Comparison of ENCODE assay signal across 7 mouse cellular contexts in genomic region chr7:98193515-98194025, GRCm38 (mm10). TPM values are rescaled to one million over a fixed set of nuclear protein-coding genes. Genes with fewer than 3 reads are reported as not detected.
A peak's percentile ranks its signal among the peaks of the same experiment; 100 is the strongest.
DNase-seq lines count a peak whose midpoint lies in the region; ATAC-seq and TF ChIP-seq lines count a peak whose summit lies in the region.

No protein-coding gene starts in this region.

- peak overlapping the region; percentile 44 for H3K9ac ChIP-seq in forebrain, postnatal 0 days

- 2% methylated on average over 36 of the region's 36 CpGs for WGBS in cerebellum, adult 2 months
- 4% methylated on average over 36 of the region's 36 CpGs for WGBS in forebrain, postnatal 0 days

- peak; percentile 35 for DNase-seq in right cerebral cortex, postnatal 4 days
- DNase-seq in right cerebral cortex, postnatal 10 days (ENCODE audit: low spot score in 2 of 2), result no peak
- peak; percentile 31 to 45 for DNase-seq in cerebellum, adult 2 months
- peak; percentile 56 for DNase-seq in forebrain, postnatal 0 days
- peak; percentile 32 to 47 for DNase-seq in kidney, postnatal 4 days
- peak; percentile 45 for DNase-seq in mesoderm, embryonic 11.5 days (ENCODE audit: low read depth, low spot score)
- DNase-seq in thymus, postnatal 14 days, result peak; percentile 48

- TF ChIP-seq CTCF in cerebellum, adult 2 months (IDR thresholded peaks at IDR 0.05; ENCODE audit: borderline replicate concordance, insufficient read depth, low read depth, low read length), result peak; percentile 67; the same call in 1 of the 2 replicates
- TF ChIP-seq CTCF in forebrain, postnatal 0 days (IDR thresholded peaks at IDR 0.05; ENCODE audit: low read depth), result peak; percentile 68

- H3K27ac ChIP-seq in cerebellum, adult 2 months (ENCODE audit: insufficient read depth, low read length), result no peak overlapping the region
- H3K27ac ChIP-seq in forebrain, postnatal 0 days (ENCODE audit: low read depth, low read length), result no peak overlapping the region

- peak overlapping the region; percentile 41 for H3K4me3 ChIP-seq in cerebellum, adult 2 months (replicated peaks; ENCODE audit: insufficient read depth, low read depth, low read length)
- H3K4me3 ChIP-seq in forebrain, postnatal 0 days (ENCODE audit: low read depth, low read length), result peak overlapping the region; percentile 44

- H3K4me2 ChIP-seq in forebrain, postnatal 0 days (ENCODE audit: low read depth), result peak overlapping the region; percentile 93

- no peaks in the 10 kb centered on the region for H3K9me3 ChIP-seq in forebrain, postnatal 0 days (ENCODE audit: low read length)

- no peaks in the 10 kb centered on the region for H3K4me1 ChIP-seq in cerebellum, adult 2 months (ENCODE audit: control insufficient read depth, insufficient read depth, low read length)
- peaks cover 11% of the 10 kb centered on the region; the same call in 1 of the 2 replicates for H3K4me1 ChIP-seq in forebrain, postnatal 0 days (ENCODE audit: insufficient read depth)

- peak; percentile 83 for ATAC-seq in forebrain, postnatal 0 days

- TF ChIP-seq POLR2A in cerebellum, adult 2 months (IDR thresholded peaks at IDR 0.05; ENCODE audit: borderline replicate concordance, insufficient read depth, low read length), result no peak

- no peaks in the 10 kb centered on the region for H3K36me3 ChIP-seq in forebrain, postnatal 0 days (ENCODE audit: insufficient read depth)

- no peaks in the 10 kb centered on the region; the same call in 1 of the 2 replicates for H3K27me3 ChIP-seq in cerebellum, adult 2 months (ENCODE audit: control insufficient read depth, insufficient read depth, low read length)
- H3K27me3 ChIP-seq in forebrain, postnatal 0 days (ENCODE audit: insufficient read depth, low read length), result peaks cover 51% of the 10 kb centered on the region

RNA-seq across cellular contexts. Expression of gene B3gnt6, which starts 5.7 kb away (rescaled TPM):
- 0.73 and 1.1 TPM in 2 replicates for polyA plus RNA-seq in cerebellum, adult 2 months (2012; rRNA removed)
- total RNA-seq in forebrain, postnatal 0 days (2014; rRNA removed), result 0.08 and 0.19 TPM in 2 replicates
- 0.26 and 0.63 TPM in 2 replicates for polyA plus RNA-seq in forebrain, postnatal 0 days (2015; fragmentation: Nextera tagmentation; extraction: Ambion mirVana)

RNA-seq across cellular contexts. Expression of gene Capn5, which starts 15.5 kb away (rescaled TPM):
- 20.9 and 21.9 TPM in 2 replicates for polyA plus RNA-seq in cerebellum, adult 2 months (2012; rRNA removed)
- 35.8 and 39.2 TPM in 2 replicates for total RNA-seq in forebrain, postnatal 0 days (2014; rRNA removed)
- 21.3 and 22.6 TPM in 2 replicates for polyA plus RNA-seq in forebrain, postnatal 0 days (2015; fragmentation: Nextera tagmentation; extraction: Ambion mirVana)

RNA-seq across cellular contexts. Expression of gene Omp, which starts 48.3 kb away (rescaled TPM):
- polyA plus RNA-seq in cerebellum, adult 2 months (2012; rRNA removed), result 0.57 and 0.60 TPM in 2 replicates
- 0.29 and 0.54 TPM in 2 replicates for total RNA-seq in forebrain, postnatal 0 days (2014; rRNA removed)
- polyA plus RNA-seq in forebrain, postnatal 0 days (2015; fragmentation: Nextera tagmentation; extraction: Ambion mirVana), result 0.31 and 0.38 TPM in 2 replicates

Comparison
In these comparisons a context has a peak if more than half of its experiments do, and no peak if none do; other contexts are left out.
1. DNase-seq: peak in right cerebral cortex, postnatal 4 days (single experiment), cerebellum, adult 2 months (2 of 2), forebrain, postnatal 0 days (single experiment), kidney, postnatal 4 days (2 of 2), mesoderm, embryonic 11.5 days (single experiment) and thymus, postnatal 14 days (single experiment); none in right cerebral cortex, postnatal 10 days (0 of 2).